Mouse (Mus musculus) midbrain, embryonic 14.5 days (tissue): ENCODE data around the gene Tmem217. TPM values are rescaled to one million over a fixed set of nuclear protein-coding genes. Genes with fewer than 3 reads are reported as not detected.

Experiments
- ATAC-seq: fragments of 200-750 bp; cut with Nextera tagmentation; 2 replicates; pipeline ENCODE4 v1.8.0; 2017; ENCODE audit warnings: moderate number of reproducible peaks, moderate library complexity; ENCODE audit not compliant: low FRiP score, low TSS enrichment
- DNase-seq: peaks from one replicate; pipeline ENCODE4 v3.0.0-alpha.2; 2015
- H3K27ac ChIP-seq: fragments of 300-500 bp; sonication (generic); replicated peaks from 2 replicates; pipeline ENCODE4 v1.5.1; 2014; ENCODE audit warnings: mild to moderate bottlenecking, low read depth, low read length, moderate library complexity
- H3K27me3 ChIP-seq: fragments of 300-500 bp; sonication (generic); 2 replicates; pipeline ENCODE4 v1.6.1; 2014; ENCODE audit warnings: low read length, control low read depth, mixed read lengths; ENCODE audit not compliant: control insufficient read depth, insufficient read depth
- H3K36me3 ChIP-seq: fragments of 300-500 bp; sonication (generic); 2 replicates; pipeline ENCODE4 v1.6.1; 2014; ENCODE audit warnings: low read length, control low read depth; ENCODE audit not compliant: control insufficient read depth, insufficient read depth
- H3K4me1 ChIP-seq: fragments of 300-500 bp; sonication (generic); 2 replicates; pipeline ENCODE4 v1.6.1; 2014; ENCODE audit warnings: mild to moderate bottlenecking, antibody characterized with exemption, low read length, control low read depth; ENCODE audit not compliant: control insufficient read depth, insufficient read depth
- H3K4me2 ChIP-seq: fragments of 300-500 bp; sonication (generic); 2 replicates; pipeline ENCODE4 v1.6.1; 2014; ENCODE audit warnings: mild to moderate bottlenecking, low read length, moderate library complexity
- H3K4me3 ChIP-seq: fragments of 300-500 bp; sonication (generic); replicated peaks from 2 replicates; pipeline ENCODE4 v1.5.1; 2014; ENCODE audit warnings: low read depth, low read length
- H3K9ac ChIP-seq: fragments of 300-500 bp; sonication (generic); replicated peaks from 2 replicates; pipeline ENCODE4 v1.6.1; 2014; ENCODE audit warnings: mild to moderate bottlenecking, low read length, moderate library complexity
- H3K9me3 ChIP-seq: fragments of 300-500 bp; sonication (generic); 2 replicates; pipeline ENCODE4 v1.6.1; 2016; ENCODE audit warnings: low read length, control low read depth, mixed read lengths; ENCODE audit not compliant: control insufficient read depth
- WGBS: fragments of 180-500 bp; shearing (Covaris S2); extraction: QIAGEN DNeasy Blood & Tissue Kit; methylation state at CpG from one replicate; pipeline ENCODE4 v1.1.7; 2014; 5-methylcytosine and 5-hydroxymethylcytosine counted together
- polyA plus RNA-seq: library from polyadenylated mRNA; unstranded; fragments of >200 nt; fragmentation: Nextera tagmentation; extraction: Ambion mirVana; gene quantifications from 2 replicates; pipeline ENCODE4 v1.2.1, GENCODE M21; 2014

The Tmem217 gene
- polyA plus RNA-seq, 1 experiment from 2014 or later: 0.49 TPM

- Histone ChIP-seq H3K27ac (no peak overlapping the region), H3K4me3 (no peak overlapping the region), H3K9me3 (no peaks in the 10 kb centered on the region), H3K27me3 (no peaks in the 10 kb centered on the region), H3K9ac (no peak overlapping the region), H3K4me1 (0 out of 2 replicates have a peak, but pooled peaks cover 5% of the 10 kb centered on the region), H3K4me2 (no peak overlapping the region), H3K36me3 (peaks cover 32% of the 10 kb centered on the region)
- no peak for DNase-seq
- 93% methylated on average over 6 of the region's 6 CpGs for WGBS
- ATAC-seq: no peak
Measured at GRCm38 (mm10) chr17:29585446-29585845, 33.3 kb upstream of the Tmem217 start.

- 83% methylated on average over 3 of the region's 3 CpGs for WGBS
- no peak overlapping the region for H3K4me2 ChIP-seq
- ATAC-seq: no peak
Measured at GRCm38 (mm10) chr17:29584737-29585136, 32.6 kb upstream of the Tmem217 start.

GRCm38 (mm10) chr17:29584306-29584705, 32.1 kb upstream of the Tmem217 start:
- H3K4me2 ChIP-seq: no peak overlapping the region
- no peak overlapping the region for H3K27ac ChIP-seq
- ATAC-seq (no peak), DNase-seq (no peak)
- H3K4me1 ChIP-seq: 0 out of 2 replicates have a peak, but pooled peaks cover 4% of the 10 kb centered on the region
- H3K27me3 ChIP-seq: no peaks in the 10 kb centered on the region
- WGBS: 87% methylated on average over 5 of the region's 5 CpGs
- H3K4me3 ChIP-seq: no peak overlapping the region
- no peak overlapping the region for H3K9ac ChIP-seq
- H3K36me3 ChIP-seq: peaks cover 43% of the 10 kb centered on the region
- H3K9me3 ChIP-seq: no peaks in the 10 kb centered on the region

More at GRCm38 (mm10) chr17:29584737-29585136, 32.6 kb upstream of the Tmem217 start:
- no peak overlapping the region for H3K4me3 ChIP-seq
- no peaks in the 10 kb centered on the region for H3K9me3 ChIP-seq
- DNase-seq: no peak
- H3K36me3 ChIP-seq: peaks cover 39% of the 10 kb centered on the region
- H3K27me3 ChIP-seq: no peaks in the 10 kb centered on the region
- H3K4me1 ChIP-seq: 0 out of 2 replicates have a peak, but pooled peaks cover 5% of the 10 kb centered on the region
- H3K9ac ChIP-seq: no peak overlapping the region
- H3K27ac ChIP-seq: no peak overlapping the region

GRCm38 (mm10) chr17:29583569-29583968, 31.4 kb upstream of the Tmem217 start:
- no peak overlapping the region for H3K4me3 ChIP-seq
- no peak for ATAC-seq
- DNase-seq: no peak
- 90% methylated on average over 5 of the region's 5 CpGs for WGBS
- no peaks in the 10 kb centered on the region for H3K9me3 ChIP-seq
- no peak overlapping the region for H3K27ac ChIP-seq
- no peaks in the 10 kb centered on the region for H3K27me3 ChIP-seq
- H3K9ac ChIP-seq: no peak overlapping the region
- no peak overlapping the region for H3K4me2 ChIP-seq
- no peaks in the 10 kb centered on the region for H3K4me1 ChIP-seq
- peaks cover 50% of the 10 kb centered on the region for H3K36me3 ChIP-seq

- Histone ChIP-seq H3K9ac (no peak overlapping the region), H3K27ac (no peak overlapping the region), H3K36me3 (peaks cover 83% of the 10 kb centered on the region), H3K4me2 (no peak overlapping the region), H3K4me1 (no peaks in the 10 kb centered on the region), H3K27me3 (no peaks in the 10 kb centered on the region), H3K9me3 (no peaks in the 10 kb centered on the region), H3K4me3 (no peak overlapping the region)
- ATAC-seq: no peak
- DNase-seq: no peak
- 89% methylated on average over 4 of the region's 4 CpGs for WGBS
Measured at GRCm38 (mm10) chr17:29579579-29580126, 27.5 kb upstream of the Tmem217 start.

GRCm38 (mm10) chr17:29569831-29570230, 17.6 kb upstream of the Tmem217 start:
- 88% methylated on average over 6 of the region's 6 CpGs for WGBS
- H3K36me3 ChIP-seq: peaks cover 66% of the 10 kb centered on the region

GRCm38 (mm10) chr17:29568435-29568834, 16.2 kb upstream of the Tmem217 start:
- no peak overlapping the region for H3K4me2 ChIP-seq
- 94% methylated on average over 15 of the region's 15 CpGs for WGBS
- no peak overlapping the region for H3K4me3 ChIP-seq
- H3K27me3 ChIP-seq: no peaks in the 10 kb centered on the region
- ATAC-seq: no peak
- no peaks in the 10 kb centered on the region for H3K4me1 ChIP-seq
- no peak overlapping the region for H3K9ac ChIP-seq
- H3K27ac ChIP-seq: no peak overlapping the region
- no peaks in the 10 kb centered on the region for H3K9me3 ChIP-seq
- peaks cover 62% of the 10 kb centered on the region for H3K36me3 ChIP-seq
- no peak for DNase-seq

More at GRCm38 (mm10) chr17:29569831-29570230, 17.6 kb upstream of the Tmem217 start:
- no peaks in the 10 kb centered on the region for H3K9me3 ChIP-seq
- H3K4me2 ChIP-seq: no peak overlapping the region
- no peak overlapping the region for H3K9ac ChIP-seq
- H3K27me3 ChIP-seq: no peaks in the 10 kb centered on the region
- no peak overlapping the region for H3K4me3 ChIP-seq
- no peak overlapping the region for H3K27ac ChIP-seq
- H3K4me1 ChIP-seq: no peaks in the 10 kb centered on the region
- ATAC-seq: no peak
- no peak for DNase-seq

GRCm38 (mm10) chr17:29565521-29565920, 13.3 kb upstream of the Tmem217 start:
- H3K9me3 ChIP-seq: no peaks in the 10 kb centered on the region
- DNase-seq (no peak), ATAC-seq (no peak)
- H3K27ac ChIP-seq: no peak overlapping the region
- no peak overlapping the region for H3K9ac ChIP-seq
- 98% methylated on average over 5 of the region's 5 CpGs for WGBS
- no peaks in the 10 kb centered on the region for H3K4me1 ChIP-seq
- H3K4me3 ChIP-seq: no peak overlapping the region
- H3K4me2 ChIP-seq: no peak overlapping the region
- H3K36me3 ChIP-seq: peaks cover 33% of the 10 kb centered on the region
- H3K27me3 ChIP-seq: no peaks in the 10 kb centered on the region

GRCm38 (mm10) chr17:29558476-29558875, 6.3 kb upstream of the Tmem217 start:
- 90% methylated on average over 5 of the region's 5 CpGs for WGBS
- Histone ChIP-seq H3K4me2 (no peak overlapping the region), H3K27me3 (no peaks in the 10 kb centered on the region), H3K9ac (no peak overlapping the region), H3K4me3 (no peak overlapping the region), H3K27ac (no peak overlapping the region), H3K4me1 (no peaks in the 10 kb centered on the region), H3K9me3 (no peaks in the 10 kb centered on the region), H3K36me3 (no peaks in the 10 kb centered on the region)
- no peak for ATAC-seq
- no peak for DNase-seq
